Comparison of ENCODE assay signal across 10 mouse cellular contexts in the genomic region with DNA sequence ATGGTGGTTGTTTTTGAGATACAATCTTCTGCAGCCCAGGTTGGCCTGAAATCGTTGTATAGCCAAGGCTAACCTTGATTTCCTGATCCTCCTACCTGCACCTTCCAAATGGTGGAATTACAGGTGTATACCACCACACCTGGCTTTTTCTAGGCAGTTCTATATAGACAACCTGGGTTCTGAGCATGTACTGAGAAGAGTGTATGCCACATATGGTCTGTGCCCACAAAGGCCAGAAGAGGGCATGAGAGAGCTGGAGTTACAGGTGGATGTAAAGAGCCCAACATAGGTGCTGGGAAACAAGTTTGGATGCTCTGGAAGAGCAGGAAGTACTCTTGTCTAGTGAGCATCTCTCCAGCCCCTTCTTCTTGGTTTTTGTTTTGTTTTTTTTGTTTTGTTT. TPM values are rescaled to one million over a fixed set of nuclear protein-coding genes. Genes with fewer than 3 reads are reported as not detected.
DNase-seq lines count a peak whose midpoint lies in the region; ATAC-seq and TF ChIP-seq lines count a peak whose summit lies in the region.
"Had no signal": no experiment of that assay in that cellular context is flagged by ENCODE, and none has a peak within 500 bp of the region (broad histone marks: within the 10 kb centered on the region; RNA-seq: fewer than 3 reads in every experiment).

No protein-coding gene starts in this region.

- no peak overlapping the region for H3K9ac ChIP-seq in kidney, embryonic 15.5 days
- no peak overlapping the region for H3K9ac ChIP-seq in ES-E14 (ENCODE audit: insufficient read depth, low read depth, low read length, poor library complexity, severe bottlenecking)
- H3K9ac ChIP-seq: hindbrain, embryonic 15.5 days had no signal

- peak; percentile 43 for DNase-seq in kidney, adult 2 months
- peak; percentile 69 for DNase-seq in ES-E14 (ENCODE audit: low read depth, low spot score)
- peak; percentile 51 for DNase-seq in retina, postnatal 1 day
- no peak for DNase-seq in frontal cortex, postnatal 36 days (ENCODE audit: low spot score in 2 of 2)
- DNase-seq in left cerebral cortex, adult 11 months (ENCODE audit: low spot score): no peak
- no peak for DNase-seq in ovary, adult 18-20 months (ENCODE audit: low spot score)
- DNase-seq: cerebellum, adult 8-10 months had no signal

- H3K4me2 ChIP-seq in kidney, embryonic 15.5 days: no peak overlapping the region
- H3K4me2 ChIP-seq: hindbrain, embryonic 15.5 days had no signal

- TF ChIP-seq POLR2A in kidney, adult 2 months (IDR thresholded peaks at IDR 0.05; ENCODE audit: low read depth, low read length): no peak
- TF ChIP-seq POLR2A in cortical plate, adult 2 months (IDR thresholded peaks at IDR 0.05; ENCODE audit: extremely low read depth, insufficient read depth, low read length): no peak

- WGBS in kidney, adult 2 months: 44% methylated on average over 1 of the region's 1 CpGs
- 62% methylated on average over 1 of the region's 1 CpGs for WGBS in kidney, embryonic 15.5 days

- no peaks in the 10 kb centered on the region for H3K36me3 ChIP-seq in kidney, adult 2 months (ENCODE audit: control insufficient read depth, insufficient read depth, low read length)
- H3K36me3 ChIP-seq in kidney, embryonic 15.5 days: no peaks in the 10 kb centered on the region
- no peaks in the 10 kb centered on the region for H3K36me3 ChIP-seq in ES-E14 (ENCODE audit: control insufficient read depth, insufficient read depth, low read length, poor library complexity, severe bottlenecking)
- H3K36me3 ChIP-seq: hindbrain, embryonic 15.5 days had no signal

- H3K9me3 ChIP-seq in kidney, embryonic 15.5 days (replicated peaks): no peaks in the 10 kb centered on the region
- no peaks in the 10 kb centered on the region for H3K9me3 ChIP-seq in ES-E14 (ENCODE audit: control insufficient read depth, insufficient read depth, low read depth, low read length)
- H3K9me3 ChIP-seq: hindbrain, embryonic 15.5 days had no signal

- no peak for ATAC-seq in kidney, embryonic 15.5 days (replicated peaks; ENCODE audit: low FRiP score)

- no peak overlapping the region for H3K27ac ChIP-seq in kidney, adult 2 months (ENCODE audit: insufficient read depth, low read depth, low read length)
- no peak overlapping the region for H3K27ac ChIP-seq in kidney, embryonic 15.5 days
- no peak overlapping the region for H3K27ac ChIP-seq in ES-E14 (ENCODE audit: insufficient read depth, low read depth, low read length, poor library complexity, severe bottlenecking)
- no peak overlapping the region for H3K27ac ChIP-seq in cortical plate, adult 2 months (ENCODE audit: insufficient read depth, low read length)
- H3K27ac ChIP-seq: hindbrain, embryonic 15.5 days had no signal

- peaks cover 7% of the 10 kb centered on the region; the same call in 1 of the 2 replicates for H3K4me1 ChIP-seq in kidney, adult 2 months (ENCODE audit: control insufficient read depth, insufficient read depth, low read length)
- peaks cover 29% of the 10 kb centered on the region for H3K4me1 ChIP-seq in kidney, embryonic 15.5 days
- peaks cover 5 to 8% of the 10 kb centered on the region in 2 experiments; a peak in 3 of 4 replicates for H3K4me1 ChIP-seq in ES-E14 (ENCODE audit: control insufficient read depth in 2 of 2, insufficient read depth in 2 of 2, low read length in 2 of 2, poor library complexity in 1 of 2)
- peaks cover 7% of the 10 kb centered on the region for H3K4me1 ChIP-seq in cortical plate, adult 2 months (ENCODE audit: control insufficient read depth, insufficient read depth, low read length)

- no peaks in the 10 kb centered on the region for H3K27me3 ChIP-seq in kidney, adult 2 months (replicated peaks; ENCODE audit: control insufficient read depth, insufficient read depth, low read length)
- 0 out of 2 replicates have a peak, but pooled peaks cover 9% of the 10 kb centered on the region for H3K27me3 ChIP-seq in kidney, embryonic 15.5 days

- no peak overlapping the region for H3K4me3 ChIP-seq in kidney, adult 2 months (ENCODE audit: insufficient read depth, low read depth, low read length)
- no peak overlapping the region for H3K4me3 ChIP-seq in kidney, embryonic 15.5 days (replicated peaks)
- no peak overlapping the region for H3K4me3 ChIP-seq in ES-E14 (ENCODE audit: insufficient read depth in 1 of 2, low read depth in 1 of 2, low read length in 2 of 2, poor library complexity in 1 of 2, severe bottlenecking in 1 of 2)
- H3K4me3 ChIP-seq in cortical plate, adult 2 months (ENCODE audit: insufficient read depth, low read length): no peak overlapping the region
- H3K4me3 ChIP-seq: hindbrain, embryonic 15.5 days had no signal

- peak; percentile 61 for TF ChIP-seq CTCF in kidney, adult 2 months (conservative IDR thresholded peaks at IDR 0.05; ENCODE audit: insufficient read depth, insufficient read length, low read depth, low read length)
- peak; percentile 29; the same call in 1 of the 2 replicates for TF ChIP-seq CTCF in cortical plate, adult 2 months (IDR thresholded peaks at IDR 0.05; ENCODE audit: extremely low read depth, insufficient read depth, low read length)

- in situ Hi-C loops in ES-E14 (cut with MboI; ENCODE audit: low sequenced_read_pairs in 2 of 2, unreplicated experiment in 2 of 2): loop anchor here in 1 of 2 experiments (5.0 kb wide), 1 partner anchor 40 kb away; the partner anchor contains the start of gene Nudt17

TF ChIP-seq in ES-E14, 5 proteins besides CTCF, POLR2A, EP300 and RAD21:
- TF ChIP-seq ZC3H11A (IDR thresholded peaks at IDR 0.05; ENCODE audit: borderline replicate concordance, low read depth, low read length) (peak; percentile 63; the same call in 1 of the 2 replicates), HCFC1 (IDR thresholded peaks at IDR 0.05; ENCODE audit: borderline replicate concordance, insufficient read depth, low read length) (no peak)

RNA-seq across cellular contexts. Expression of gene Ankrd35, which starts 2.6 kb away (rescaled TPM):
- 0.38 and 0.45 TPM in 2 replicates for polyA plus RNA-seq in kidney, adult 2 months (2012; rRNA removed)
- polyA plus RNA-seq in kidney, embryonic 15.5 days (2015; fragmentation: Nextera tagmentation; extraction: Ambion mirVana): 0.86 and 1.1 TPM in 2 replicates
- 3.7 and 5.7 TPM in 2 replicates for total RNA-seq in ES-E14 (2012; rRNA removed)
- polyA plus RNA-seq in cortical plate, adult 2 months (2012; rRNA removed): 7.8 and 8.5 TPM in 2 replicates

RNA-seq across cellular contexts. Expression of gene Itga10, which starts 21.9 kb away (rescaled TPM):
- polyA plus RNA-seq in kidney, adult 2 months (2012; rRNA removed): 1.2 and 1.6 TPM in 2 replicates
- polyA plus RNA-seq in kidney, embryonic 15.5 days (2015; fragmentation: Nextera tagmentation; extraction: Ambion mirVana): 0.83 and 2.2 TPM in 2 replicates
- total RNA-seq in ES-E14 (2012; rRNA removed): 1.0 and 1.7 TPM in 2 replicates
- polyA plus RNA-seq in cortical plate, adult 2 months (2012; rRNA removed): 2.9 and 3.9 TPM in 2 replicates

RNA-seq across cellular contexts. Expression of gene Pias3, which starts 28.9 kb away (rescaled TPM):
- polyA plus RNA-seq in kidney, adult 2 months (2012; rRNA removed): 21.0 and 23.2 TPM in 2 replicates
- 61.9 and 73.0 TPM in 2 replicates for polyA plus RNA-seq in kidney, embryonic 15.5 days (2015; fragmentation: Nextera tagmentation; extraction: Ambion mirVana)
- 14.6 and 27.9 TPM in 2 replicates for total RNA-seq in ES-E14 (2012; rRNA removed)
- 24.6 and 25.4 TPM in 2 replicates for polyA plus RNA-seq in cortical plate, adult 2 months (2012; rRNA removed)

RNA-seq across cellular contexts. Expression of gene Gm42957, which starts 32.0 kb away (rescaled TPM):
- 0.07 TPM in 1 of 2 replicates, not detected in the other for polyA plus RNA-seq in kidney, adult 2 months (2012; rRNA removed)
- 0.09 and 0.17 TPM in 2 replicates for polyA plus RNA-seq in kidney, embryonic 15.5 days (2015; fragmentation: Nextera tagmentation; extraction: Ambion mirVana)
- 0.13 and 0.21 TPM in 2 replicates for total RNA-seq in ES-E14 (2012; rRNA removed)
- 0.13 and 0.21 TPM in 2 replicates for polyA plus RNA-seq in cortical plate, adult 2 months (2012; rRNA removed)

RNA-seq across cellular contexts. Expression of gene Pex11b, which starts 32.1 kb away (rescaled TPM):
- polyA plus RNA-seq in kidney, adult 2 months (2012; rRNA removed): 57.6 and 57.7 TPM in 2 replicates
- polyA plus RNA-seq in kidney, embryonic 15.5 days (2015; fragmentation: Nextera tagmentation; extraction: Ambion mirVana): 54.9 and 56.8 TPM in 2 replicates
- 15.6 and 23.6 TPM in 2 replicates for total RNA-seq in ES-E14 (2012; rRNA removed)
- 62.8 and 66.9 TPM in 2 replicates for polyA plus RNA-seq in cortical plate, adult 2 months (2012; rRNA removed)

Comparison
In these comparisons a context has a peak if more than half of its experiments do, and no peak if none do; other contexts are left out.
1. DNase-seq: peak in kidney, adult 2 months (single experiment), ES-E14 (single experiment) and retina, postnatal 1 day (single experiment); none in frontal cortex, postnatal 36 days (0 of 2), left cerebral cortex, adult 11 months (single experiment) and ovary, adult 18-20 months (single experiment).